Mouse (Mus musculus) forebrain, embryonic 10.5 days (tissue): Measurements from ENCODE around the gene Rassf8. TPM values are rescaled to one million over a fixed set of nuclear protein-coding genes. Genes with fewer than 3 reads are reported as not detected.

Source experiments
- DNase-seq: peaks from one replicate; pipeline ENCODE4 v3.0.0-alpha.2; 2017; ENCODE audit warnings: low spot score; ENCODE audit errors: extremely low spot score
- H3K27ac ChIP-seq: fragments of 300-500 bp; sonication (generic); 2 replicates; pipeline ENCODE4 v1.5.1; 2016; ENCODE audit warnings: mild to moderate bottlenecking
- H3K27me3 ChIP-seq: fragments of 300-500 bp; sonication (generic); 2 replicates; pipeline ENCODE4 v1.6.1; 2016; ENCODE audit warnings: mild to moderate bottlenecking; ENCODE audit not compliant: poor library complexity, severe bottlenecking
- H3K36me3 ChIP-seq: fragments of 300-500 bp; sonication (generic); replicated peaks from 2 replicates; pipeline ENCODE4 v1.6.1; 2016; ENCODE audit warnings: mild to moderate bottlenecking, moderate library complexity
- H3K4me1 ChIP-seq: fragments of 300-500 bp; sonication (generic); 2 replicates; pipeline ENCODE4 v1.6.1; 2016
- H3K4me3 ChIP-seq: fragments of 300-500 bp; sonication (generic); 2 replicates; pipeline ENCODE4 v1.5.1; 2016; ENCODE audit warnings: mild to moderate bottlenecking, moderate library complexity
- H3K9me3 ChIP-seq: fragments of 300-500 bp; sonication (generic); 2 replicates; pipeline ENCODE4 v1.6.1; 2016; ENCODE audit warnings: mild to moderate bottlenecking, moderate library complexity
- WGBS: fragments of 180-500 bp; shearing (Covaris S2); methylation state at CpG from one replicate; pipeline ENCODE4 v1.1.7; 2016; 5-methylcytosine and 5-hydroxymethylcytosine counted together
- polyA plus RNA-seq: library from polyadenylated mRNA; unstranded; fragments of >200 nt; fragmentation: Nextera tagmentation; extraction: Ambion mirVana; gene quantifications from 2 replicates; pipeline ENCODE4 v1.2.1, GENCODE M21; 2016

The Rassf8 gene
- polyA plus RNA-seq, 1 experiment from 2014 or later, result 2.3 TPM

DNA sequence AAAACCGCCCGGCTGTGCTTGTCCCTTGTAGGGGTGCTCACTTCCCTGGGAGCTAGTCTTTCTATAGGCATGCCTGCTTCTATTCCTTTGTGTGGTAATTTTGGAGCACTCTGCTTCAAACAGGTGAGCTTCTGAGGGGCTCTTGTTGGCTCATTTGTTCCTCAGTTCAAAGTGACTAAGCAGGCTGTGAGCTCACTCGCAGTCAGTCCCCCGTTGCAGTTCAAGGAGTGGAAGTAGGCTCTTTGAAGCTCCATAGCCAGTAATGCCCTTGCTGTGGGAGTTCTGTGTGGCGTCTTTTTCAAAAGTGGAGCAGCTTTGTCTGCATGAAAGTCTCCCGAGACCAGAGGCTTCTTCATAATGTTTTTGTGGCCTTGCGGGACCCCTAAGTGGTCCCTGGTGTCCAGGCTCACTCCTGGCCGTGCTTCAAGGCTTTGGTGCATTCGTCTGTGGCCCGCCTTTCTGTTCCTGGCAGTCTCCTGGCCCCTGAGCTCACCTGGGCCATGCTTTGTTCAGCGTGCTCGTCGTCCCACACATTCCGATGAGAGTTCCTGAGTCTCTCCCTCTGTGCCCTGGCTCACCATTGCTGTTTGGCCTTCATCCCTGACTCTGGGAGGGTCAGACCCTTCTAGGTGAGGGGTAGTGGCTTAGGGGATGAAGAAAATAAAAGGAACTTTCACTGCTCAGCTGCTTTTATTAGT is 9.5 kb downstream of the Rassf8 start:
- Histone ChIP-seq H3K9me3 (no peaks in the 10 kb centered on the region), H3K27ac (no peak overlapping the region), H3K4me1 (peaks cover 9% of the 10 kb centered on the region), H3K4me3 (no peak overlapping the region), H3K36me3 (peaks cover 2% of the 10 kb centered on the region; the same call in 1 of the 2 replicates), H3K27me3 (no peaks in the 10 kb centered on the region)
- no peak for DNase-seq
- 78% methylated on average over 14 of the region's 14 CpGs for WGBS

DNA sequence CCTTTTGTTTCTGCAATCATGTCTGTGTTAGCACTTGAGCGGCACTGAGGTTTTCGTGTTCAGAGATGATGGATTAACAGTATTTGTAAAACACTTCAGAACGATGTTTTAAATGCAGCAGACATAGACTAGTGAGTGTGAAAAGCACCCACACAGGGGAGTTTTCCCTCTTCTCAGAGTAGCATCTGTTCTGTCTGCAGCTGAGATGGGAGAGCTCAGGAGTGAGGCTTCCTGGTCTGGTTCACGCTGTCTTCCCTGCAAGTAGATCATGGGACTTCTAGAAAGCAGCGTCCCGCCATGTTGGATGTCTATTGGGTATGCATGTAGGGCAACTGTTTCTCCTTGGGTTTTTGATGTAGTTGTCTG is 10.1 kb downstream of the Rassf8 start:
- DNase-seq, result no peak

DNA sequence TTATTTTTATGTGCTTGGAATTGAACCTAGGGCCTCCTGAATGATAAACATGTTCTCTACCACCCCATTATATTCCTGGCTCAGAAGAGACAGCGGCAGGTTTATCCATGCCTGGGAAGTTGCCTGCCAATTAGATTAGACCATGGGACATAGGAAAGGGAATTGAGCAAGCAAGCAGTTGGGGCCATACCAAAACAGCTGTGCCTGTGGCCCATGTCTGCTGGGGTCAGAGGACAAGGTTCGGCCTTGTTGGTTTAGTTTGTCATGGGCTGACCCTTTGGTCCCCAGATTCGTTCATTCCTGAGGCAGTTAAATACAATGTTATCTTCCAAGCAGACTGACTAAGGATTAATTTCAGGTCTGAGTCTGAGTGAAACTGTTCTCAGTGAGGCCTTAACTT is 10.8 kb downstream of the Rassf8 start:
- Histone ChIP-seq H3K9me3 (no peaks in the 10 kb centered on the region), H3K4me3 (no peak overlapping the region), H3K36me3 (no peaks in the 10 kb centered on the region), H3K27me3 (no peaks in the 10 kb centered on the region), H3K4me1 (peaks cover 9% of the 10 kb centered on the region), H3K27ac (no peak overlapping the region)
- 73% methylated on average over 3 of the region's 3 CpGs for WGBS
- no peak for DNase-seq

More for the DNA sequence above, 10.1 kb downstream of the Rassf8 start:
- H3K4me3 ChIP-seq, result no peak overlapping the region
- peaks cover 9% of the 10 kb centered on the region for H3K4me1 ChIP-seq
- no peaks in the 10 kb centered on the region for H3K9me3 ChIP-seq
- no peak overlapping the region for H3K27ac ChIP-seq
- no peaks in the 10 kb centered on the region for H3K36me3 ChIP-seq
- H3K27me3 ChIP-seq, result no peaks in the 10 kb centered on the region
- WGBS, result 88% methylated on average over 6 of the region's 6 CpGs

DNA sequence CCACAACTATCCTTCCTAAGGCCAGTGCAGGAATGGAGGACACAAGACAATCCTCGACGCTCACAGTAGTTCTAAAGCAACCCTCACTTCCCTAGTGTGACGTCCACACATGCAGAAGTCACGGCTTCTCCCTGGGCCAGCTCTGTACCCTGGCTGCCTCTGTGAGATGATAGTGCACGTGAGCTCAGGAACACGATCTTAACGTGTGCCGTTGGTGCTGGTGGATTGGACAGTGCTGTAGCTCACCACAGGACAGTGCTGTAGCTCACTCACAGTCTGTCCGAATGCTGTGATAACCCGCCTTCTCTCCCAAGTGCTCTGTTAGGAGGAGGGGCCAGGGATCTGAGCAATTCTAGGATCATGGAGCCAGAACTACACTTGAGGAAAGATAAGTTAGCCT is 12.1 kb downstream of the Rassf8 start:
- no peak overlapping the region for H3K27ac ChIP-seq
- DNase-seq, result no peak
- peaks cover 12% of the 10 kb centered on the region for H3K4me1 ChIP-seq
- H3K9me3 ChIP-seq, result no peaks in the 10 kb centered on the region
- H3K27me3 ChIP-seq, result no peaks in the 10 kb centered on the region
- 90% methylated on average over 10 of the region's 10 CpGs for WGBS
- no peak overlapping the region for H3K4me3 ChIP-seq
- no peaks in the 10 kb centered on the region for H3K36me3 ChIP-seq

DNA sequence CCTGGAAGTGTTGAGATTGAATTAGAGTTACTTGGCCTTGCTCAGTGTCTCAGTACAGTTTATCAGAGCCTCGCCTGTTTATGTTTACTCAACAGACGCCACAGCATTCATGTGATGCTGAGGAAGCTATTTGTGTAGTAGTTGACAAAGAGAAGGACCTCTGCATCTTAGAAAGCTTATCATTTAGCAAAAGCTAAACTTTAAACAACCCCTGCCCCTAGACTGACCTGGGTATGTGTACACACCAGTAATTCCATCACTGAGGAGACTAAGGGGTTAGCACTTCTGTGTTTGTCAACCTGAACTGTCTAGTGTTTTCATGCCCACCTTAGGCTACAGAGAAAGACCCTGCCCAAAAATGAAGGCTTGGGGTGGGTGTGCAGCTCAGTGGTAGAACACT is 12.9 kb downstream of the Rassf8 start:
- no peaks in the 10 kb centered on the region for H3K9me3 ChIP-seq
- H3K36me3 ChIP-seq, result no peaks in the 10 kb centered on the region
- H3K4me3 ChIP-seq, result no peak overlapping the region
- no peak overlapping the region for H3K27ac ChIP-seq
- peaks cover 19% of the 10 kb centered on the region for H3K4me1 ChIP-seq
- no peaks in the 10 kb centered on the region for H3K27me3 ChIP-seq
- no peak for DNase-seq
- 89% methylated on average over 2 of the region's 2 CpGs for WGBS

DNA sequence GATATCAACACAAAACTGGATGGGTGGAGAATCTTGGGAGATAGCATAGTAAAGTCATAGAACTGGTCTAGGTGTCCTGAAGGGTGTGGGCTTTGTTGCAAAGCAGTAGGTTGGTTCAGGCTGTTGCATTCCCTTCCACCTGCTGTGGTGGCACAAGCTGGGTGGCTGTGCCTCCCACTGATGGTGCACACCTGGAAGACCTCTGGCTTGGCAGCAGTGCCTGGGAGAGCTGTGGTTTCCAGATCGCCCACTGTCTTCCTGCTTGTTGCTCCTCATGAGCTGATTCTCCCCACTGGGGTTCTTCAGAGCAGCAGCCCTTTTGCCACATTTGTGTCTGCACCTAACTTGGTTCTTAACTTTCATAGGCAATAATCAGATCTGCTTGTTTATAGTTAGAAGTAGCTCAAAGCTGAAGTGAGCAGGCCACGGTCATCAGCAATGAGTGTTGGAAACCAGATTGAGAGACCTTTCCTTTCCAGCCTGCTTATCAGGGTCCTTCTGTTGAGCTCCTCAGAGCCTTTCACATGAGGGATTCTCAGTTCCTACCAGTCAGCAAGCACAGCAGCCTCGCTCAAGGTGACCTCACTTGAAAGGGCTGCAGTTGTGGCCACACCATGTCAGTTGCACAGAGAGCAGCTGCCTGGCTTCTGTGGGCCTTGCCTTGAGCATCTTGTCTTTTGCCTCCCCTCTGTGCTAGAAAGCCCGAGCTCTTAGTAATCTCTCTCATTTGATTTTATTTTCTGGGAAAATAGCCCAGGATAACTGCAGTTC is 13.9 kb downstream of the Rassf8 start:
- H3K27ac ChIP-seq, result no peak overlapping the region
- no peaks in the 10 kb centered on the region for H3K27me3 ChIP-seq
- H3K4me1 ChIP-seq, result peaks cover 19% of the 10 kb centered on the region
- DNase-seq, result no peak
- H3K36me3 ChIP-seq, result no peaks in the 10 kb centered on the region
- WGBS, result 81% methylated on average over 4 of the region's 4 CpGs
- no peaks in the 10 kb centered on the region for H3K9me3 ChIP-seq
- no peak overlapping the region for H3K4me3 ChIP-seq

DNA sequence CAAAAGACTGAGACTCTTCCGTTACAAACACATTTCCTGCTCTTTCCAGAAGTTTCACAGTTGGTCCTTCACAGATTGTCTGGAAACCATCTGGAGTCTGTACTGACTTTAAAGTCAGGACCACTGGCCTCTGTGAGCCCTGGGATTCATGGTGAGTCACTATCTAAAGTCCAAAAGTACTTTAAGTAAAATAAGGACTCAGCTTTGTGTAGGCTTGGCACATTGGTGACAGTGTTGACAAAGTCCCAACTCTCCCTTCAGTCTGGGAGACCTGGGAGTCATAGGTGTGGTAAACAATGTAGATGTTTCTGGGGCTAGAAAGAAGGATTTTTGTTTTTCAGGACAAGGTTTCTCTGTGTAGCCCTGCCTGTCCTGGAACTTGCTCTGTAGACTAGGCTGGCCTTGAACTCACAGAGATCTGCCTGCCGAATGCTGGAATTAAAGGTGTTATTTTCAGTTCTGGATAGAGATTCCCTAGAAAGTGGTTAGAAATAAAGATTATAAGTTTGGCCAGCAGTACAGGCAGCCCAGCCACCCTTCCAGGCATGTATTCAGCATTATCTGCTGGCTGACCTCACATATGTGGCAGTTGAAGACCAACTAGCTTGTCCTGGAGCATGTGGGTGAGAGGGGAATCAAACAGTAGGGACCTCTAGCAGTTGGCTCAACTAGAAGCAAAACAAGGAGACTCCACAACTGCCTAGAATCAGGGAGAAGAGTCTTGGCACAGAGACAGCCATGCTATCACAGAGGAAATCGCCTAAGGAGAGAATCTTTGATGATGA is 14.8 kb downstream of the Rassf8 start:
- Histone ChIP-seq H3K4me3 (no peak overlapping the region), H3K4me1 (peaks cover 15% of the 10 kb centered on the region), H3K36me3 (no peaks in the 10 kb centered on the region), H3K9me3 (no peaks in the 10 kb centered on the region), H3K27ac (no peak overlapping the region), H3K27me3 (no peaks in the 10 kb centered on the region)
- DNase-seq, result no peak
- 89% methylated on average over 3 of the region's 3 CpGs for WGBS

DNA sequence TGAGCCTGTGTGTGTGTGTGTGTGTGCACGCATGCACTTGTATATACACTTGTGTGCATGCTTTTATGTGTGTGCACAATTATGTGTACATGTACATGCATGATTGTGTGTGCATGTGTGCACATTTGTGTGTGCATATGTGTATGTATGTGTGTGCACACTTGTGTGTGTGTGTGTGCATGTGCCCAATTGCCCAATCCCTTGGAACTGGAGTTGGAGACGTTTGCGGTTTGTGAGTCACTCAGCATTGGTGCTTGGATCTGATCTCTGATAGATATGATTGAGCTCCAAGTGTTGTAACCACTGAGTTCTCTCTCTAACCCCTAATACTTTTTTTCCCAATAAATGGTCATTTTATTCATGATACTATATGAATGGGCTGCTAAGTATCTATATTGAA is 15.5 kb downstream of the Rassf8 start:
- Histone ChIP-seq H3K27me3 (no peaks in the 10 kb centered on the region), H3K9me3 (no peaks in the 10 kb centered on the region), H3K4me1 (peaks cover 11% of the 10 kb centered on the region), H3K27ac (no peak overlapping the region), H3K4me3 (no peak overlapping the region), H3K36me3 (no peaks in the 10 kb centered on the region)
- no peak for DNase-seq
- WGBS, result 97% methylated on average over 3 of the region's 3 CpGs

DNA sequence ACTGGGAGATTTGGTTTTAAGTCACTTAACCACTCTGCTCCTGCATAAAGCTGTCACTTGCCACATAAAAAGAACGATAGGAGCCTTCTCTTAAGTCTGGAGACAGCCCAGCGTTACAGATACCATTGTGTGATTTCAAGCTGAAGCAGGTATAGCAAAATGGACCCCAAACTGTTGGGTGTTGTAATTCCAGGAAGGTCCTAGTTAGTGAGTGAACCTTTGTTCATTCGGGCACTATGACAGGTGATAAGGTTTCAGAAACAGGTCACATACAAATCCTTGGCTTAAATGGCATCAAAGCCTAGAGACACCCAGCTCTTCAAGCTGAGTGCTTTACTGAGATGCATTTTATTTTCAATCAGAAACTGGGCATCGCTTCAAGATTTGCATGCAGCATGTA is 16.5 kb downstream of the Rassf8 start:
- no peaks in the 10 kb centered on the region for H3K36me3 ChIP-seq
- WGBS, result 94% methylated on average over 4 of the region's 4 CpGs
- peaks cover 21% of the 10 kb centered on the region for H3K4me1 ChIP-seq
- H3K27me3 ChIP-seq, result no peaks in the 10 kb centered on the region
- DNase-seq, result no peak
- no peak overlapping the region for H3K4me3 ChIP-seq
- no peaks in the 10 kb centered on the region for H3K9me3 ChIP-seq
- no peak overlapping the region for H3K27ac ChIP-seq

DNA sequence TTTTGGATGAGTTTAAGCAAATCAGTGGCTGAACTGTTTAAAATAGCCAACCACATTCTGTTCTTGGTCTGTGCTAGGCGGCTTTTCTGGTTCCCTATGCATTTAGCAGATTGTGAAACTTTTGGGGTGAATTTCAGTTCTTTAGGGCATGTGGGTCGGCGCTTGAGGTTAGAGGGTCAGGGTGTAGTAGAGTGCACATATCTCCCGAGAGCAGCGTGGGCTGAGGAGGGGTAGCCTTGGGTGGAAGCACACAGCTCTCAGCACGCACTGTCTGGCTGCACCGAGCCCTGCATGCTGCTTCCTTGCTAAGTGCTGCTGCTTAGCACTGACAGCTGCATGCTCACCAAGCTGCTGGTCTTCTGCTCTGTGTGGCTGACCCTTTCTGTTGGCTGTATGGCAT is 18.5 kb downstream of the Rassf8 start:
- 78% methylated on average over 7 of the region's 7 CpGs for WGBS
- no peak overlapping the region for H3K27ac ChIP-seq
- H3K27me3 ChIP-seq, result no peaks in the 10 kb centered on the region
- H3K9me3 ChIP-seq, result no peaks in the 10 kb centered on the region
- no peak overlapping the region for H3K4me3 ChIP-seq
- no peak for DNase-seq
- no peaks in the 10 kb centered on the region for H3K36me3 ChIP-seq
- peaks cover 32% of the 10 kb centered on the region for H3K4me1 ChIP-seq

DNA sequence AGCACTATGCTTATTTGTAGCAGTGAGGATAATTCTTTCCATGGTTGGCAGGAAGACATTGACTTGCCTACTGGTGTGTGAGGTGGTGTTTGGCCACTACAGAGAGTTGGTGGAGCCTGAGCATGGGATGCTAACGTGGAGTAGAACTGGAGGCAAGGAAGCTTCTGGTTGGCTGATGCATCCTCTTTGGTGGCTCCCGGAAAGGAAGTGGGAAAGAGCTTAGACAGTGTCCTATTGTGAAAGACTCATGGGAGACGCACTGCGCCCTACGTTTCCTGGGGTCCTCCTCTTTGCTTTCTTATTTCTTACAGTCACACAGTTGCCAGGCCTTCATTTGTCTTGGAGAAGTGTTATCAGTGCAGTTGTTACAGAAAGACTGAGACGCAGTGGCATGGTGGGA is 20.4 kb downstream of the Rassf8 start:
- no peaks in the 10 kb centered on the region for H3K27me3 ChIP-seq
- no peak overlapping the region for H3K4me3 ChIP-seq
- H3K27ac ChIP-seq, result no peak overlapping the region
- no peaks in the 10 kb centered on the region for H3K9me3 ChIP-seq
- DNase-seq, result no peak
- 86% methylated on average over 6 of the region's 6 CpGs for WGBS
- H3K36me3 ChIP-seq, result no peaks in the 10 kb centered on the region
- peaks cover 43% of the 10 kb centered on the region for H3K4me1 ChIP-seq

DNA sequence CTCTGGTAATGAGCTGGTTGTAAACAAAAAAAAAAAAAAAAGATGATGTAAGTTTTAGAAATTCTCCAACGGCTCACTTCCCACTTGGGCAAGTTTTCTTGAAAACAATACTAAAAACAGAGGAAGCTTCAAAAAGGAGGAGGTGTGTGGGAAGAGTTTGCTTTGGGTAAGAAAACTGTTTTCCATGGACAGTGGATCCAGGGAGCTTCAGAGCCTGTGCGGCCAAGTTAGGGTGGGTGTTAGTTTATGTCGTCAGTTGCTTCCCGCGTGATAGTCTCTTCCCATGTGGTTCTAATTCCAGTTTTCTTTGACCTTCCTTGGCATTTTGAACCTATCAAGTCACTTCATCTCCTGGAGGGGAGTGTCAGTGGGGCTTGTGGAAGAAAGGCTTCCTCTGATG is 21.1 kb downstream of the Rassf8 start:
- H3K27me3 ChIP-seq, result no peaks in the 10 kb centered on the region
- no peak for DNase-seq
- no peaks in the 10 kb centered on the region for H3K36me3 ChIP-seq
- whole genome bisulfite sequencing, result 76% methylated on average over 5 of the region's 5 CpGs
- H3K4me1 ChIP-seq, result peaks cover 43% of the 10 kb centered on the region
- H3K4me3 ChIP-seq, result no peak overlapping the region
- H3K27ac ChIP-seq, result no peak overlapping the region
- H3K9me3 ChIP-seq, result no peaks in the 10 kb centered on the region
